Mouse (Mus musculus) frontal cortex, postnatal 10 days (tissue): Measurements from ENCODE around the gene Mst1r.

Source experiments
- DNase-seq, 2 experiments: peaks; one replicate each; pipeline ENCODE4 v3.0.0; 2022; ENCODE audit warnings: low spot score in 2 of 2, mixed read lengths in 1 of 2

Mst1r gene

GRCm38 (mm10) chr9:107914764-107915420 lies 8.2 kb downstream of the Mst1r start:
- DNase-seq: no peak

DNA sequence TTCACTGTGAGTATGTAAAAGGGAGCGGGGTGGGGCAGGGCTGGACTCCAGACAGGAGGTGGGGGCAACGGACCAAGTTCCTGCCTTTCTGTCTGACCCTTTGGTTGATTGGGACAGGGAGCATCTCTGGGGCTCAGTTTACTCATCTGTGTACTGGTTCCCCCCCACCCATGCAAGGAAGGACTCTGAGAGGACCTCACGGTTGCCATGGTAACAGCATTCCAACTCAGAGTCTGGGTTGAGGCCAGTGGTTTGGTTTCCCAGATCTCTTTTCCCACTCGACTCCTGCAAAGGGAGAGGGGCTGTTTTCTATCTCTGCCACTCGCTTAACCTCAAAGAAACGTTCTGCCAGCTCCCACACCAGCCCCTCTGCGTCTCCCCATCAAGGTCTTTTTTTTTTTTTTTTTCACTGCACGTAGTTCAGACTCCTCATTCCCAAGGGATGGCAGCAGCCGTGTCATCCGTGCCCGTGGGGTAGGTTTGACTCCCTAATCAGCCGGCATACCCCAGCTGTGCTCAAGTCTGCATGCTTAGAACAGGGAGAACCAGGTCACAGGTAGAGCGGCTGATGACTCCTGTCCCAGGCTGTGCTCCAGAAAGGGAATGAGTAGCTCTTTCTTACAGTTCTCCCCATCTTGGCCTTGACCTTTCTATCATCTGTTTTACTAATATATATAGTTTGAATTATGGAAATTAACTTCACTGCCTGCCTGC lies 11.4 kb downstream of the Mst1r start:
- no peak for DNase-seq

DNA sequence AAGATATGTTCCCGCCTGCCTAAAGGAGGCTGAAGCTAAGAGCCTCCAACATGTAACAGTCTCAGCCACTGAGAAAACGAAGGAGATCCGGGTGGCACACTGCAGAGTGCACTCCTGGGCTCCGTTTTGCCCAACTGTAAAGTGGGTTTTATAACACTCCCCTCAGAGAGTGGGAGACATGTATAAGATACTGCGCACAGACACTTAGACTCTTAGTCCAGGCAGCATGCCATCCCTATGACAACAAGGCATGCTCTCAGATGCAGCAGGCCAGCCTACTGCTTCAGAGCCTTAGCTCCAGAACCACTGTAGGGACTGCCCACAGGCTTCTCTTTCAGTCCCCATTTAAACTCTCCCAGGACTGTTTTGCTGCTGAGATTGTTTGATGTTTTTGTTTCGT lies 12.2 kb downstream of the Mst1r start:
- no peak for DNase-seq

DNA sequence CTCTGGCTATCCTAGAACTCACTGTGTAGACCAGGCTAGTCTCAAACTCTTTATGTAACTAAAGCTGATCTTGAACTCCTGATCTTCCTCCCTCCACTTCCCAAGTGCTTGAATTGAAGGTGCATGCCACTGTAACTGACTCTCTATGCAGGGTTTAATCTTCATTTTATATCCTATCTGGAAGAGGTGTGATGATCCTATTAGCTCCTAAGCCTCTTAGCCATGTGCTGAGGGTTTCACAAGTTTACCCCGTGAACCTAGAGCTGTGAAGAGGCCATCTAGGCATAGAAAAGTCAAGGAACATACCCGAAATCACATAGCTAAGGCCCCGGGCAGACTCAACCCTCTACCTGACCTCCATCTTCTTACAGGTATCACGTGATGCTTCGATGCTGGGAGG lies 12.8 kb downstream of the Mst1r start:
- DNase-seq: no peak

- DNase-seq: no peak
Measured at GRCm38 (mm10) chr9:107923021-107923420, 16.3 kb downstream of the Mst1r start.

DNA sequence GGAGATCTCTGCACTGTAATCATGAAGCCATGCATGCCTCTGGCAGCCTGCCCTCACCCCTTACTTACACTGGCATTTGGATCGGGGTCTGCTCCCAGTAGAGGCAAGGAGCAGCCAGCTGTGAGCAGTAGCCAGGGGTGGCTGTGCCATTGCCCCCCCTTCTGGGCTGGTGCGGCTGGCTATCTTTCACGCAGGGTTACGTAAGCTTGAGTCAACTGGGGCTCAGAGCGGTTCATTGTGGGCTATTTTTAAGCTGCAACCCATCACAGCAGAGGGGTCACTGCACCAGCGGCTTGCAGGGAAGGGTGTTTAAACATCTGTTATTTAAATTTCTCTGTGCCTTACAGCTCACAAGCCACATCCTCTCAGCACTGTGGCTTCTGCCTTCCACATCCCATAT lies 17.3 kb downstream of the Mst1r start:
- no peak for DNase-seq

DNA sequence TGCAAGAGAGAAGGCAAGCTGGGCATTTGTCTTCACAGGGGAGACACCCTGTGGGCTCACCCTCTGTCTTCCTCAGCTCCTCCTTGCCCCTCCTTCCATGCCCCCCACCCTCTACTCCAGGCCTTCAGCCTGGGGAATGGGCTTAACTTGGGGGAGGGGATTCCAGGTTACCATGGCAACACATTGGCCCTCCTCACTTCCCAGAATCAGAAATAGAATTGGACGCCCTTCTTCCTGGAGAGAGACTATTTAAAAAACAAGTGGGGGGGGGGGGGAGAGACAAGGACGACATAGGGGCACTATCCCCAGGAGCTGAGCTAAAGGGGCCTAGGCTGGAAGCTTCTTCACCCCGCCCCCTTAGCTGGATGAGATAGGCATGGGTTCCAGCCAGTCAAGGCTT lies 18.6 kb downstream of the Mst1r start:
- DNase-seq: no peak

DNA sequence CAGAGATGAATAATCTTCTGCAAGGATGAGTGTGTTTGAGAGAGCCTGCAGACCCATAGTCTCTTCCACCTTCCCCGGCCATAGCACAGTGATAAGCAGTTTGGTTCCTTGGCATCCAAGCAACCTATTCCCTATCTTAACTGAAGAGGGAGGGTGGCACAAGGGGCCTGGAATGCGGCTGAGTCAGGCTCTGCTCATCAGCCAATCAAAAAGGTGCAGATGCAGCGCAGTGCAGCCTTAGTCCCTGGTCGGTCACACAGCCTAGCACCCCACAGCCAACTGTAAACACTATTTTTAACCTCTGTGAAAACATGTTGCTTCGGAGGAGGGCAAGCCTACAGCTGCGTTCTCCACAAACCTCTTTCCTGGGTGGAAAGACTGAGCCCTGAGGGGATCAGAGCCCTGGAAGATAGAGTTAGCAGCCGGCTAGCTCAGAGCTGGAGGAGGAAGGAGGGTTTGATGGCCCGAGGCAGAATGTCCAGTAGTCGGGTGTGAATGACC lies 20.3 kb downstream of the Mst1r start:
- DNase-seq: no peak

DNA sequence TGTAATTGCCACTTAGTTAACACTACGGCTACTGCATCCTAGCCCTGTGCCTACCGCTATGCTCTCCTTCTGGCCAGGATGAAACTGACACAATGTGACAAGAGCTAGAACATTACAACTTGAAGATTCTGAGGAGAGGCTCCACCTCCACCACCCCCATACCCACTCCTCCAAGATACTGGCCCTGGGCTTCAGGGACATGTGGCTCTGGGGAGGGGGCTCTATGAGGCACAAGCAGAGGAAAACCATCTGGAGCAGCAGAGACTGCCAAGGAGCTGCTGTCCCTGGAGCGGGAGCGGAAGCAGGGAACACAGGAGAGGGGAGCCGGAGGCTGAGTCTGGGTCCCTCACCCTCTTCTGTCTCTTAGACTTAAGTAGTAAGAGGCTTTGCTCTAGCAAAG lies 21.1 kb downstream of the Mst1r start:
- peak; percentile 40 to 71 for DNase-seq

- no peak for DNase-seq
Measured at GRCm38 (mm10) chr9:107928169-107928568, 21.5 kb downstream of the Mst1r start, which contains the start of gene Actl11. TSS of gene Actl11 (plus strand) at chr9:107928469.

GRCm38 (mm10) chr9:107932221-107932620 lies 25.5 kb downstream of the Mst1r start:
- DNase-seq: no peak

DNA sequence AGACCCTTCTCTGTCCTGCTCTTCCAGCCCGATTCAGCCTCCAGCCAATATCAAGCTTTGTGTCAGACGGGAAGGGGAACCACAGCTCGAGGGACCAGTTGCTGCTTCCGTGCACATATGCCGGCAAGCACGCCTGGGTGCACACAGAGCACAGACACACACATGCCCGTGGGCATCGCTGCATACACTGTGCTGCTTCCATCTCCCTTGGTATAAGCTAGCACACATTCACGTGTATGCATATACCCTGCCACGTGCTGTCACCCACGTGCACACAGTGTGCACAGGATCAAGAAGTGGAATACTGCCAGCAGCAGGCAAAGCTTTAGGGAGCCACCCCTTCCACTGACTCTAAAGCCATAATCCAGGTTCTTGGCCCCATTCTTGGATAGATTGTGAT lies 27.5 kb downstream of the Mst1r start:
- peak in 1 of 2 experiments; percentile 65 for DNase-seq

GRCm38 (mm10) chr9:107935374-107935773 lies 28.7 kb downstream of the Mst1r start, which contains the start of gene Camkv:
TSS of gene Camkv (plus strand) at chr9:107935674.
- DNase-seq: no peak

DNA sequence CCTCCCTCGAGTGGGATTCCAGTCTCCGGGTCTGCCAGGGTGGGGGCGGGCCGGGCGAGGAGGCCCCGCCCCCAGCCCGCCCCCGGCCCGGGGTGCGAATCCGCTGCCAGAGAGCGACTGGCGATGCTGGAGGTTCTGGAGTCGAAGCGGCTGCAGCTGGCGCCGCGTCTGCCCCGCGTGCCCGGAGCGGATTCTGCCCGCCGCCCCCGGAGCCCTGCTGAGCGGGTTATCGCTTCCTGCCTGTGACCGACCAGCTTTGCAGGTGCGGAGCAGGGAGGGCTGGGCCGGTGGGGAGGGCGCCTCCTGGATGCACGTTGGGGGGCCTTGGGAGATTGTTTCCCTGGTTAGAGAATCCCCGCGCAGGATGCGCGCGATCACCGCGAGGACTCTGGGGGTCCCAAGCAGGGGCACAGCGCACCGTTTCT lies 29.1 kb downstream of the Mst1r start:
- DNase-seq: peak in 1 of 2 experiments; percentile 55

- peak; percentile 66 to 69 for DNase-seq
Measured at GRCm38 (mm10) chr9:107936215-107936822, 29.6 kb downstream of the Mst1r start.

GRCm38 (mm10) chr9:107936831-107937230 lies 30.2 kb downstream of the Mst1r start:
- DNase-seq: no peak

DNA sequence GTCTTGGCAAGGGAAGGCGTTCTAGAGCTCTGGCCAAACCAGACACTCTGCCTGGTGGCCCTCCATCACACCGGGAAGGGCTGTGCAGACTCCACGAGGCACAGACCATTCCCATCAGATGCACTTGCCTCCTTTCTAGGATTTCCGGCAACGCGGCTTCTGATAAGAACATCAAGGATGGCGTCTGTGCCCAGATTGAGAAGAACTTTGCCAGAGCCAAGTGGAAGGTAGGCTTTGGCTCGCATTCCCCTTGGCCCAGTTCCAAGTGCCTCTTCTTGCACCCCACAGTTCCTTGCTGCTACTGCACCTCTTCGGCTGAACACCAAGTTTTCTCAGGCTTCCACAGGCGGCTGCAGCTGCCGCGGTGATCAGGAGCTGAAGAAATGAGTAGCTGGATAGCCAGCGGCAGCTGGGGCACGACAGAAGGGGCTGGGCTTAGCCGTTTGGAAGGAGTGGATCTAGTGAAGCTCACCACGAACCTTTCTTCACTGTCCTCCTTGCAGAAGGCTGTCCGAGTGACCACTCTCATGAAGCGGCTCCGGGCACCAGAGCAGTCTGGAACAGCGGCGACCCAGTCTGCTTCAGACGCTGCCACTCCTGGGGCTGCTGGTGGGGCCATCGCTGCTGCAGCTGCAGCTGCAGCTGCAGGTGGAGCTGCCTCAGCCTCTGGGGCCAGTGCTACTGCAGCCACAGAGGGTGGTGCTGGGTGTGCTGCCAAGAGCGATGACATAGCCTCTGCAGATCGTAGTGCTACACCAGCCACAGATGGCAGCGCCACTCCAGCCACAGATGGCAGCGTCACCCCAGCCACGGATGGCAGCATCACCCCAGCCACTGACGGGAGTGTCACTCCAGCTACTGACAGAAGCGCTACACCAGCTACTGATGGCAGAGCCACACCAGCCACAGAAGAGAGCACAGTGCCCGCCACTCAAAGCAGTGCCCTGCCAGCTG lies 40.8 kb downstream of the Mst1r start:
- no peak for DNase-seq

GRCm38 (mm10) chr9:107949184-107949921 lies 42.7 kb downstream of the Mst1r start:
- DNase-seq: no peak

- no peak for DNase-seq
Measured at GRCm38 (mm10) chr9:107949922-107950235, 43.2 kb downstream of the Mst1r start, which contains the start of gene Traip. TSS of gene Traip (plus strand) at chr9:107950136.

- DNase-seq: peak; percentile 84 to 91
Measured at GRCm38 (mm10) chr9:107950460-107951355, 44.0 kb downstream of the Mst1r start.
